Mouse (Mus musculus) adrenal gland, adult (tissue): ENCODE results near the gene Lbhd2.

Experiments
- DNase-seq, 2 experiments: peaks; one replicate each; pipeline ENCODE4 v3.0.0; 2022 to 2023; ENCODE audit warnings: low spot score in 1 of 2; ENCODE audit not compliant: inconsistent age in 2 of 2

Lbhd2 gene

DNA sequence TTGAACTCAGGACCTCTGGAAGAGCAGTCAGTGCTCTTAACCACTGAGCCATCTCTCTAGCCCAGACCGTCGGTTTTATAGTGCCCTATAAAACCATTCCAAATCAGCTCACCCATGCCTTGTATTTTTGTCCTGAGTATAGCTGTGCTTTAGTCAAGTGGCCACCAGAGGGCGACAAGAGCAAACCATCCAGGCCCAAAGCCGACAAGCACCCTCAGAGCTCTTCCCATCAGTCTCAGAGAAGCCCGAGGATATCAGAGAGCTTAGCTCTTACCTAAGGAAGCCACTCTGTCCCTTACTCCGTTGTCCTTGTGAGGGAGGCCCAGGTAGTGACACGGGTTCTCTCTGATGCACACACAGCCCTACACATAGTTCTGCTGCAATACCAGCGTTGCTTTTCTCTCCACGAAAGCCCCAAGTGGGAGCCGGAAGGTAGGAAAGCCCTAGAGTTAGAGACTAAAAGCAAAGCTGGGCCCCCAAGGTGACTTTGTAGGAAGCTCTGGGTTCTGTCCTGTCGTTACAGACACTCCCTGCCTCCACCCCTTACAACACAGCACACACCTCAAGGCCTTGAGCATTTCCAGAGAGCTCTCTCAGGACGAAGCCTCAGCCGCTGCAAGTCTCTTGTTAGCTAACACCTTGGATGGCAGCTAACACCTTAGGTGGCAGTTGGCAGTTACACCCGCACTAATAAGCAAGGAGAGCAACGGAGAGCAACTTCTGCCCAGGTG, 5.0 kb upstream of the Lbhd2 start:
- peak; percentile 78 to 91 for DNase-seq

DNA sequence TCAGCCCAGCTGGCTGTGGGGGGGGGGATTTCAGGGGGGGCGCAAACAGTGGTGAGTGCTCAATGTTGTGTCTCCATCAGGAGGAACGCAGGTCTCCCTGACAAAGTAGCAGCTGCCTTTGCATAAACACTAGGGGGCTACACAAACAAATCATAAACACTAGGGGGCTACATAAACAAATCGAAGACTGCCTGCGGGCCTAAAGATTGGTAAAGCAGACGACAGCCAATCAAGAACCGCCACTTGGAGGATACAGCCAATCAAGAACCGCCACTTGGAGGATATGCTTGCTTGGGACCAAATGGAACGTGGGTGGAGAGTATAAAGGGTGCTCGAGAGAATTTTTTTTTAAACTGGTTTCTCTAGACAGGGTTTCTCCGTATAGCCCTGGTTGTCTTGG, 1.7 kb upstream of the Lbhd2 start:
- DNase-seq, result no peak

DNA sequence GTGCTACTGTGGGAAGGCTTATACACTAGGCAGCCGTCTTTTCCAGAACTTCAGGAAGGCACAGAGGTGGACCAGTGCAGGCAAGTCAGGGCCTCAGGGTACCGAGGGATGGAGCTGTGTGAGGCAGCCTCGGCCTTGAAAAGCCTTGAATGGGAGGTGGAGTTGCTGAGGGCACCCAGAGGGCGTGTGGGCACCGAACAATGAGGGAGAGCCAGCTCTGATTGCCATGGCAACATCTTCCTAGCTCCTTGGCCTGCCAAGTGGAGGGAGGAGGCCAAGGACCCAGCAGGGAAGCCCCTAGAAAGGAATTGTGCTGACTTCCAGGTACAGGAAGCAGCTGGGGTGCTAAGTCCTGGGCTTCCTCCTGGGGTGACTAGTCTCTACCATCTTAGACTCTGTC, 3.0 kb downstream of the Lbhd2 start:
- DNase-seq, result no peak

DNA sequence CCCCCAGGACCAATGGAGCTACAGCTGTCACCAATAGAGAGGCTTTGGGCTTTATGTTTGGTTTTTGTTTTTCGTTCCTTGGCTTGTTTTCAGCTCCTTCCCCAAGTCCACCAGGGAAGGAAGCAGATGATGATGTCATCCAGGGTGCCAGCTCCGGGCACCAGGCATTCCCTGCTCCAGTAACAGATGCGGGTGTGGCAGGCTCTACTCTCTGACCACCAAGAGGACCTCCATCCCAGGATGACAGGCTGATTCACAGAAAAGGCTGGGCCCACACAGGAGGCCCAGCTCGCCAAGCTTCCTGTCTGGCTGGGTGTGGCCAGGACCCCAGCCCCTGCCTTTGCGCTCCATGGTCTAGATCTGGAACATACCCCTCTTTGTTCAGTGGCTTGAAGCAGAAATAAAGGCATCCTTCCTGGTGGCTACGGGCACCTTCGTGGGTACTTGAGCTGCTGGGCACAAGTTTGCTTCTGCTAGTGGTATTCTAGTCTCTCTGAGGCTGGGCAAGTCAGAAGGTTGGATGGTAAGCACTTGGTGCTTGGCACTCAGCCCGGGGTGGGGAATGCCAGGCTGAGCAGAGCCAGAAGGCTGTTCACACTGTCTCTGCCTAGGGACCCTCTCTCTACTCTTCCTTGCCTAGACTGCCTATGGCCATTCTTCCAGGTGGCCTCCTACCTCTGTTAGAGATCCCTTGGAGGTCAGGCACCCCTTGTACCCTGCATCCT, 5.2 kb downstream of the Lbhd2 start:
- DNase-seq, result no peak

DNA sequence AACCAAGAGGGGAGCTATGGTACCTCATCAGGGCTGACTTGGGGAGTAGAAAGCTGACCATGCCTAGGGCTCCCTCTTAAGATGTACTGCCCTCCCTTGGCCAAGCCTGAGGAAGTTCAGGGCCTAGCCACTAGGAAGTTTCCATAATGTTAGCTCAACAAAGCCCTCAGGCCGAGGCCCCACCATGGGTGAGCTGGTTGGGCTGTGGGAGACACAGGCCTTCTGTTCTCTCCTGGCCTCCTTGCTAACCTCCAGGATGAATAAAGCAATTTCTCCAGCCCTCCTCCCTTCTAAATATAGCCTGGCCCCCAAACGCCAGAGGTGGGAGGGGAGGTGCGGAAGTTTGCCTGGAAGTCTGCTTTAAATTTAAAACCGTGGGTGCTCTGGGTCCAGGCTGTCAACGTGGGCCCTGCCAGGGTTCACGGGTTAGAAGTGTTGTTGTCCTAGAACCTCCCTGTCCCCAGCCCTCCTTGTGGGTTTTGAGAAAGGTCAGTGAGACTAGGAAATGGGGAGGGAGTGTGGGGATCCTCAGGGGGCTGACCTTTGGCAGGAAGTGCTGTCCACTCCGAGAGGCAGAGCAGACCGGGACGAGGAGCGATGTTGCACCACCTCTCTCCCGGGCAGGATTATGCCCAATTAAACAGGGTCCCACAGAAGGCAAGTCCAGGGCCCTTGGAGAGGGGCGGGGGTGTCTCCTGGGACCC, 6.1 kb downstream of the Lbhd2 start:
- no peak for DNase-seq

DNA sequence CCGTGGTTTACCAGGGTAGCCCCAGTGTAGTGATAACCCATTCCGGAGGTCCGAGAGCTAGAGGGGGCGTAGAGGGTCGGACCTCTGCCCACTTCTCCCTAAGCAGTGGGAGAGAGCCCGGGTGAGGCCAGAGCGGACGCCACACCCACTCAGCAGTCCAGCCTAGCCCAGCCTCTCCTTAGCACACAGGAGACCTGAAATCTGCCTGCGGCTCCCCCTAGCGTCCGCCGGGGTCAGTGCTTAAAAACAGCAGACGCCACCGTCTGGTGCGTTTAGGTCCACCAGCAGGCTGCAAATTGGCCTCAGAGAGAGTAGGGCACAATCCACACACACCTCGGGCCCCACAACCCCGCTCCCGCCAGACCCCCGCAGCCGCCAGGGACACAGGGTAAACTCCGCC, 6.7 kb downstream of the Lbhd2 start:
- DNase-seq, result peak; percentile 91 to 96

DNA sequence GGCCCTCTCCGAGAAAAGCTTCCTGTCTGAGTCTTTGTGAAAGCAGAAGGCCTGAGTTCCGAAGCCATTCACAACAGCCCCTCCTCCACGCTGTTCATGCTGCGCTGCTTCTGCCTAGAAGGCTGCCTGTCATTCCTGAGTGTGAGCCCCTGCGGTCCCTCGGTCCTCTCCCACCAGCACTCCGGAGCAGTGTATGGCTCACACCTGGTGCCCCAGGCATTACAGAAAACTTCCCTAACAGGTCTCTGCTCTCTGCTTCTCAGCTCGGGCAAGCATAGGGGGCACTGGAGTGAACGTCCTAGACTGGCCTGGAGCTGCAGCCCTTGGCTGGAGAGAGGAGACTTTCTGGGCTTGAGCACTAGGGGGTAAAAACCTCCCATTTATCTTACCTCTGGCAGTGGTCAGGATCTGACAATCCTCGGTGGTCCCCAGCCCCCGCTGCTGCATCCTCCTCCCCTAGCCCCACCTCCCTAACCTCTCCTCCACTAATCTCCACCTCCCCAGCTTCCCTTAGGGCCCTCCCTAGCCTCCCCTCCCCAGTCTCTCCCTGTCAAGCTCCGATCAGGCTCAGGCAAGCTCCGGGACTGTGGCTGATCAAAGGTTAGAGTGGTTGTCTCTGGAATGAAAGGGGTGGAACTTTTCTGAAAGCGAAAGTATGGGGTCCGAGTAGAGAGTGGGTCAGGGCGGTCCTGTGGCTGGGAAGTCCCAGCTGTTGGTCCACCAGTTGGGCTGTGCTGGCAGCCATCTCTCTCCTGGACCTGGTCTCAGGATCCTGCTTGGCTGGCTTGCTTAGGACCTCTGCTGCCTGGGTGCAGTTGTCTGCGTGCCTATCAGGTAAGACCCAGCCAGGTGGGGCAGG, 10.5 kb downstream of the Lbhd2 start, which contains the start of gene Exoc3l4:
Gene Exoc3l4, plus strand, starts transcription at position 97 of the 859 bp plus-strand sequence.
- DNase-seq, result peak in 1 of 2 experiments; percentile 61

DNA sequence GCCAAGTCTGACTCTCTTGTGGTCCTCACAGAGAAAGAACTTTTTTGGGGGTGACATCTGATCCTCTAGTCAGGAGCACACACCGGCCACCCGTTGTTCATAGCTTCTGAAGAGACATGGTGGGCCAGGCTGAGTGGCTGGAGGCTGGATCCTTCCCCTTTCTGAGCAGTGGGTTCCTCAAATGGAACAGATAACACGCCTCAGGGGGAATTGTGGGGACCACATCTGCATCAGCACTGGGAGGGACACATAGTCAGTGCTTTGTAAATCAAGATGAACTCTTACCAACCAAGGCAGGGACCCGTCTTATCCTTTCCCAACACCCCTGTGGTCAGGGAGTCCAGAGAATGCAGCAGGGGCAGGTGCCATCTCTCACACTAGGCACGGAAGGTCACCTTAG, 13.3 kb downstream of the Lbhd2 start:
- DNase-seq, result no peak

DNA sequence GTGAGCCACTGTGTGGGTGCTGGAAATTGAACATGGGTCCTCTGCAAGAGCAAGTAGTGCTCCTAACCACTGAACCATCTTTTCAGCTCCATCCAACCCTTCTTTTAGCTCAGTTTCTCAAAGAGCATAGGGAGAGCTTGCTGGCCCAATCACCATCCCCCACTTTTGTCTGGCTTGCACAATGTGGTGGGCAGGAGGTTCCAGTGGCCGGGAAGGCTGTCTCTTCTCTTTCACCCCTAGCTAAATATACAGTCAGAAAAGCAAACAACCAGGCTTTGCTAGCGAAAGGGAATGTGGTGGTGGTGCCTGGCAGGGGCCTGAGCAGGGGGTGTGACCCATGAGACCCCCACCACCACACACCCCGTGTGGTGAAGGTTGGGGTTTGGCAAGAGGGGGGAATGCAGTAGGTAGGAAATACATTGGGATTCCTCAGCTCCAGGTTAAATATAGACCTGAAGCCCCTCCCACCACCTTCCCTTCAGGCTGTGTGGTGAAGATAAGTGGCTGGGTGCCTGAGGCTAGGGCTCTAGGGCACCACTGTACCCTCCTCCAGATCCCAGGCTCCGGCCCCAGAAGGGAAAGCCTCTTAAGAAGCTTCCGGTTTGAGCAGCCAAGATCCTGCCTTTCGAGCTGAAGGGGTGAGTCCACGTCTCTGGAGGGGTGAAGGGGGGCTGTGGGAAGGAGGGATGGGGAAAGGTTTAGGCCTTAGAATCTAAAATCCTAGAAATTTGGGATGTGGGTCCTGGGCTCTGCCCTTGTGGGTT, 14.5 kb downstream of the Lbhd2 start:
- no peak for DNase-seq

DNA sequence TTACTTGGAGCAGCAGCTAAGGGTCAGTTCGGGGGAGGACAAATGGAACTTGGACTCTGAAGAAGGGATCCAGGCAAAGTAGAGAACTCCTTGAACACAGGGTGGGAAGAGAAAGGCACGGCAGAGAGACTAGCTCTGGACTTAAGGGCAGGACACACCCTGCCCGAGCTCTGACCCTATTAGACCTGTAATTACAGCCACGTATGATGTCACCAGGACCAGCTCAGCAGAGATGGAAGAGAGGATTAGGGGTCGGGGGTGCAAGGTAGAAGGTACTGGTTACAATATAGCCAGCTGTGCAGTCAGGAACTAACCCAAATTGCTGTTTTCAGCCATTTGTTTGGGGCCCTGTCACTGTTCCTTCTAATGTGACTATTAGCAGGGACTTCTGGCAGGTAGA, 16.2 kb downstream of the Lbhd2 start:
- no peak for DNase-seq

DNA sequence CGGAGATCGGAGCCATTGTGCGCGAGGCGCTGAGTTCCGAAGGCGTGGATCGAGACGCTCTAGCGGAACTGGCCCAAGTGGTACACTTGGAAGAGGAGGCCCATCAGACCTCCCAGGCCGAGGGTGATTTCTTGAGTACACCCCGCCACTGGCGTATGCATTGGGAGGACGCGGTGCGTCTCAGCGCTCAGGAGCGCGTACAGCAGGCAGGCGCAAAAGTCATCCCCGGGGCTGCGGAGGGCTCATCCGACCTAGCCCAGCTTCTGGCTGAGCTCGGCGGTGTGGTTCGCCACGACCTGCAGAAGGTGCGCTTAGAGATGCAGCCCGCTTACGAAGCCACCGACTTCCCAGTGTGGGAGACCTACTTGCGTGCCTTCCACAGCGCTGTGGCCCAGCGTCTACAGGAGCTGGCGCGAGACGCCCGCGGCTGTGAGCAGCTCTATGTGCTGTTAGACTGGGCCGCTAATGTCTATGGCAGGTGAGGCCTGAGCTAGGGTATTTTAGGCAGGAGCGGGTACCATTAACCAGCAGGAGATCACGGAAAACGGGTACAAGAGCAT, 17.0 kb downstream of the Lbhd2 start:
- no peak for DNase-seq

DNA sequence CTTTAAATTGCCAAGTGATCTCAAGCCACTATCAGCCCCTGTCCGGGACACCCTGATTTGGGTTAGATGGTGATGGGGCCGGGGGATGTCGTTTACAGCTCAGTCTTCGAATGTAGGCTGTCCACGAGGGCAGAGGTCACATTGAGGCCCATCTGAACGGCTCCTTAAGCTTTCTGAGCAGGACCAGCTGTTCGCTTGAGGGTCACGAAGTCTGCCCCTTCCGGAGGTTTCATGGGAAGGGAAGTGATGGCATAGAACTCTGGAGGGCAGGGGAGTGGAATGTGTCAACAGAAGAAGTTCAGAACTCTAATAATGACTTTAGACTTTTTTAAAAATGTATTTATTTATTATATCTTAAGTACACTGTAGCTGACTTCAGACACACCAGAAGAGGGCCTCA, 17.9 kb downstream of the Lbhd2 start:
- no peak for DNase-seq

DNA sequence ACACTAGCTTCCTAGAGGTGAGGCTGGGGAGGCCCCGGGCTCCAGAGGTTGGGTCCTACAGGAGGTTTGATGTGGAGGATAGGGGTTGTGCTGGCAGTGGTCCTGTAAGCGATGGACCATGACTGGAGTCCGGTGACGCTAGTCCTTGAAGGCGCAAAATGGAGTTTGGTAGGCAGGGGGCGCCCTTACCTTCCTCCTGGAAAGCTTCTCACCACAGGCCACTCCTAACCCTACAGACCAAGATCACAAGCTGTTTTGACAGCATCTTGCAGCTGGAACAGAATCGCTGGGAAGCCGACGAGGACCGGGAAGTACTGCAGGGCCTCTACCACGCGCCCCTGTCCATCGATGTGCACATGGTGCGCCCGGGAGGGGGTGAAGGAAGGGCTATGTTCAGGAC, 18.6 kb downstream of the Lbhd2 start:
- peak; percentile 84 to 95 for DNase-seq

DNA sequence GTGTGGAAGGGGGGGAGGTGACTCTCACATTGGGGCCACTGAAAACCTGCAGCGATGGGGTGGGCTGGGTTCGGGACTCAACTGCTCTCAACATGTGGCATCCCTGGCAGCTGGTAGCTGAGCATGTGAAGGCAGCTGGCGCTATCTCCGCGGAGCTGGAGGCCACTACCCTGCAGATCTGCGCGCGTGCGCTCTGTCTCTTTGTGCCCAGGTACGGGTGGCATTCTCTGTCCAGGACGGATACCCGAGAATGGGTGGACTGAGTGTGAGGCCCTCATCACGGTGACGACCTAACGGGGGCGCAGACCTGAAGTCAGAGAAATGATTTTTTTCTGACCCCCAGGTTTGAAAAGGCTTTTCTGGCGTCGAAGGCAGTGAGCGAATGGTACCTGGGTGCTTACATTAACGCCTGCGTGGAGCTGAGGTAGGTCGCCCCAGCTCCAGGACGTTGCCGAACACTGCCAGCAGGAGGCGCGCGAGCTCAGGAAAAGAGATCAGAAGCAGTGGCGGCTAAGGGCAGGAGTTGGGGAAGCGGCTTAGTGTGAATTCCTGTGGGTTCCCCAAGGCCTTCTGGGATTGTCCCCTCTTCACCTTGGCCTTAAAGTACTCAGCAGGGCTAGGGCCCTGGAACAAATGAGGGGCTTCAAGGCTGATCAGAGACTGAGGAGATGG, 19.3 kb downstream of the Lbhd2 start:
- DNase-seq, result peak; percentile 91 to 98

DNA sequence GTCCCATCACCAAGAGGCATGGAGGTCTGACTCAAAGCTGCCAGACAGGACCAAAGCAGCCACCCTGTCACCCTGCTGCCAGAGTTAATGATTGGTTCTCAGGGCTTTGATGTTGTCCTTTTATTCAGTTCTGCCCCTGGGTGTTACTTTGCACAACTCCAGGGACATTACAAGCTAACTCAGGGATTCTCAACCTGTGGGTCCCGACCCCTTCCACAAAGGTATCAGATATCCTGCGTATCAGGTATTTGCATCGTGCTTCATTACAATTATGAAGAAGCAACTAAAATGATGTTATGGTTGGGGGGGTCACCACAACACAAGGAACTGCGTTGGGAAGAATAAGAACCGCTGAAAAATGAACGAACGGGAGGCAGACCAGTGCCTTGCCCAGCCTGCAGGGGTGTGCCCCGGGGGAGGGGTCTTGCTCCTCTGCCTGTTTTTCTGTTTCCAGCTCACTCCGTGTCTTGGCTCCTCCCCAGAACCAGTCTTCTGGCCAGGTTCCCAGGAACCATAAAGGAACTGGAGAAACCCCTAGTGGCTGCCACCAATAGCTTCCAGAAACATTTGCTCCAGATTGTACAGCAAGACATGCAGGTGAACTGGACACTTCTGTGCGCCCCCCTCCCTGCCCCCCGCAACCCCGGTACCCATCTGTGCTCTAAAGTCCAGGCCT, 21.0 kb downstream of the Lbhd2 start:
- no peak for DNase-seq

DNA sequence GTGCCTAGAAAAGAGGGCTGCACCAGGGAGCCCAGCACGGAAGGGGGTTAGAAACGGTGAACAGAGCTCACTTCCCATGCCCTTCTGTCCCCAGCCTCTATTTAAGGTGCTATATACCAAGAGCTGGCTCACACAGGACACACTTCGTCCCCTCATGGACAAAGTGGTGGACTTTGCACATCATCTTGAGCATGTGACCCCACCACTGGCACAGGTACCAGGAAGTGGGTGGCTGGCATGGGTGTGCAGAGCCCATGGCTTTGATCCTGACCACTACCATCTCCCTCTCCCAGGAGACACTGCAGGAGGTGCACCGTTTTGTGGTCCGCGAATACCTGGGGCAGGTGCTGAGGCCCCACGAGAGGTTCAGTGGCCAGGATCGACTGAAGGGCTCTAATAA, 21.8 kb downstream of the Lbhd2 start:
- peak in 1 of 2 experiments; percentile 42 for DNase-seq

DNA sequence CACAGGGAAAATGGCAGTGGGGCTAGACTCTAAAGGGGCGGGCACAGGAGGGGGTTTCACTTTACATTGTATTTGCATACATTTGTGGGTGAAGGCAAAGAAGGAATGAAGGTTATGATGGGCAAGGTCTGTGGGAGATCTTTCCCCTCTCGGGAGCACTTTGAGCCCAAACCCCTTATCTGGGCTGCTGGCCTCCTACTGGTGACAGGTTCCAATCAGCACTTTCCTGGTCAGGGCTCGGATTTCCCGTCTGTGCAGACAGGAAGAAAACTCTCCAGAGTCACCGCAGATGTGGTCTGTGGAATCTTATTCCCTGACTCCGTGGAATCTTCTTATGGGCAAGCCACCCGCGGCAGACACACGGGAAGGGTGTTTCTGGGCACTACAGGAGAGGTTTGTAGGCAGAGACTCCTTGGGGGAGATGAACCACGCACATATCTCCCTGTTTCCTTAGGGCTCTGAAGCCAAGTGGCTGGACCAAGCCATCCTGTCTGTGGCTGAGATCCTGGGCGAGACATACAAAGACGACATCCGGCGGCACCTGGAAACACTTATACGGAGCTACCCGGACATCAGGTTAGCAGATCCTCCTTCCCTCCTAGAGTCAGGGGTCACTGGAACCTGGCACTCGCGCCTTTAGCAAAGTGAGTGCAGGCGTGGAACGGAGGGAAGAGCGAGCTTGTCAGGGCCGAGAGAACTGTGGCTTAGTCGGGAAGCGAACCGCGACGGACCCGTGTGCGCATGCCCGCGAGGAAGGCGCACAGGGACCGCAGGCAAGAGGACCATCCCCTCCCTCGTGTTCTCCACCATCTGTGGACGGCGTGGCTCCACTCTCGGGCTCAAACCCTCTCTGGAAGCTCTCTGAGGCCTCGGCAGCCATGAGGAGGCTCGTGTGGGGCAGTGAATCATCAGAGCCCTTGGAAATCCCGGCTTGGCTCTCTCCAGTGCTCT, 22.6 kb downstream of the Lbhd2 start:
- DNase-seq, result peak; percentile 62 to 85
